Mouse (Mus musculus) limb, embryonic 12.5 days (tissue): ENCODE data around the gene Tecpr1. TPM values are rescaled to one million over a fixed set of nuclear protein-coding genes. Genes with fewer than 3 reads are reported as not detected.

Source experiments
- ATAC-seq: fragments of 200-750 bp; cut with Nextera tagmentation; 2 replicates; pipeline ENCODE4 v1.8.0; 2017; ENCODE audit warnings: low read depth, moderate TSS enrichment; ENCODE audit not compliant: insufficient number of reproducible peaks, insufficient read depth, low FRiP score, low TSS enrichment
- H3K27ac ChIP-seq: fragments of 300-500 bp; sonication (generic); 2 replicates; pipeline ENCODE4 v1.5.1; 2016; ENCODE audit warnings: mild to moderate bottlenecking, moderate library complexity
- H3K27me3 ChIP-seq: fragments of 300-500 bp; sonication (generic); 2 replicates; pipeline ENCODE4 v1.6.1; 2016; ENCODE audit warnings: mild to moderate bottlenecking, moderate library complexity
- H3K36me3 ChIP-seq: fragments of 300-500 bp; sonication (generic); 2 replicates; pipeline ENCODE4 v1.6.1; 2016; ENCODE audit warnings: mild to moderate bottlenecking, moderate library complexity
- H3K4me1 ChIP-seq: fragments of 300-500 bp; sonication (generic); replicated peaks from 2 replicates; pipeline ENCODE4 v1.6.1; 2016
- H3K4me2 ChIP-seq: fragments of 300-500 bp; sonication (generic); 2 replicates; pipeline ENCODE4 v1.6.1; 2016; ENCODE audit warnings: mild to moderate bottlenecking, moderate library complexity
- H3K4me3 ChIP-seq: fragments of 300-500 bp; sonication (generic); replicated peaks from 2 replicates; pipeline ENCODE4 v1.5.1; 2016; ENCODE audit warnings: mild to moderate bottlenecking
- H3K9ac ChIP-seq: fragments of 300-500 bp; sonication (generic); replicated peaks from 2 replicates; pipeline ENCODE4 v1.6.1; 2016; ENCODE audit warnings: mild to moderate bottlenecking, moderate library complexity
- H3K9me3 ChIP-seq: fragments of 300-500 bp; sonication (generic); 2 replicates; pipeline ENCODE4 v1.6.1; 2016; ENCODE audit warnings: mild to moderate bottlenecking, moderate library complexity
- WGBS: fragments of 180-500 bp; shearing (Covaris S2); methylation state at CpG from one replicate; pipeline ENCODE4 v1.1.7; 2016; 5-methylcytosine and 5-hydroxymethylcytosine counted together
- polyA plus RNA-seq: library from polyadenylated mRNA; unstranded; fragments of >200 nt; fragmentation: Nextera tagmentation; extraction: Ambion mirVana; gene quantifications from 2 replicates; pipeline ENCODE4 v1.2.1, GENCODE M21; 2016

Tecpr1 gene
- polyA plus RNA-seq, 1 experiment from 2014 or later: 24.3 TPM

- H3K27ac ChIP-seq: no peak overlapping the region
- 81% methylated on average over 6 of the region's 6 CpGs for WGBS
Observed at GRCm38 (mm10) chr5:144188422-144188821, 35.0 kb downstream of the Tecpr1 start.

GRCm38 (mm10) chr5:144184350-144185045 lies 38.9 kb downstream of the Tecpr1 start:
- H3K4me2 ChIP-seq: no peak overlapping the region

More at GRCm38 (mm10) chr5:144188422-144188821, 35.0 kb downstream of the Tecpr1 start:
- Histone ChIP-seq H3K4me2 (no peak overlapping the region), H3K4me3 (no peak overlapping the region), H3K27me3 (no peaks in the 10 kb centered on the region), H3K36me3 (peaks cover 35% of the 10 kb centered on the region), H3K4me1 (peaks cover 25% of the 10 kb centered on the region), H3K9ac (no peak overlapping the region), H3K9me3 (no peaks in the 10 kb centered on the region)
- no peak for ATAC-seq

GRCm38 (mm10) chr5:144183647-144184335 lies 39.6 kb downstream of the Tecpr1 start:
- peaks cover 57% of the 10 kb centered on the region for H3K36me3 ChIP-seq

More at GRCm38 (mm10) chr5:144184350-144185045, 38.9 kb downstream of the Tecpr1 start:
- H3K4me3 ChIP-seq: no peak overlapping the region
- H3K36me3 ChIP-seq: peaks cover 51% of the 10 kb centered on the region
- no peaks in the 10 kb centered on the region for H3K9me3 ChIP-seq
- no peak overlapping the region for H3K9ac ChIP-seq
- ATAC-seq: no peak; the same call in 1 of the 2 replicates
- peaks cover 9% of the 10 kb centered on the region for H3K4me1 ChIP-seq
- no peak overlapping the region for H3K27ac ChIP-seq
- 91% methylated on average over 21 of the region's 21 CpGs for WGBS
- no peaks in the 10 kb centered on the region for H3K27me3 ChIP-seq

GRCm38 (mm10) chr5:144183248-144183559 lies 40.2 kb downstream of the Tecpr1 start:
- peaks cover 54% of the 10 kb centered on the region for H3K36me3 ChIP-seq
- ATAC-seq: no peak
- H3K4me2 ChIP-seq: no peak overlapping the region
- 51% methylated on average over 8 of the region's 8 CpGs for WGBS
- no peak overlapping the region for H3K9ac ChIP-seq
- H3K27ac ChIP-seq: no peak overlapping the region
- H3K27me3 ChIP-seq: no peaks in the 10 kb centered on the region
- H3K4me3 ChIP-seq: no peak overlapping the region
- no peaks in the 10 kb centered on the region for H3K9me3 ChIP-seq
- H3K4me1 ChIP-seq: peaks cover 8% of the 10 kb centered on the region

More at GRCm38 (mm10) chr5:144183647-144184335, 39.6 kb downstream of the Tecpr1 start:
- Histone ChIP-seq H3K9ac (no peak overlapping the region), H3K9me3 (no peaks in the 10 kb centered on the region), H3K4me3 (no peak overlapping the region), H3K27me3 (no peaks in the 10 kb centered on the region), H3K4me1 (peaks cover 8% of the 10 kb centered on the region), H3K27ac (no peak overlapping the region), H3K4me2 (no peak overlapping the region)
- 77% methylated on average over 7 of the region's 7 CpGs for WGBS
- no peak for ATAC-seq

- H3K4me1 ChIP-seq: peaks cover 8% of the 10 kb centered on the region
- H3K9me3 ChIP-seq: no peaks in the 10 kb centered on the region
- H3K36me3 ChIP-seq: peaks cover 52% of the 10 kb centered on the region
- no peak overlapping the region for H3K4me2 ChIP-seq
- 66% methylated on average over 20 of the region's 20 CpGs for WGBS
- no peak for ATAC-seq
- no peak overlapping the region for H3K9ac ChIP-seq
- H3K27me3 ChIP-seq: no peaks in the 10 kb centered on the region
- no peak overlapping the region for H3K4me3 ChIP-seq
- H3K27ac ChIP-seq: peak overlapping the region; percentile 35; the same call in 1 of the 2 replicates
Observed at GRCm38 (mm10) chr5:144182542-144183247, 40.7 kb downstream of the Tecpr1 start.

GRCm38 (mm10) chr5:144181249-144181648 lies 42.2 kb downstream of the Tecpr1 start:
- Histone ChIP-seq H3K4me3 (no peak overlapping the region), H3K9ac (no peak overlapping the region), H3K36me3 (peaks cover 54% of the 10 kb centered on the region), H3K27ac (no peak overlapping the region), H3K4me2 (no peak overlapping the region), H3K9me3 (no peaks in the 10 kb centered on the region), H3K4me1 (peaks cover 8% of the 10 kb centered on the region), H3K27me3 (no peaks in the 10 kb centered on the region)
- no peak for ATAC-seq
- 94% methylated on average over 7 of the region's 7 CpGs for WGBS

GRCm38 (mm10) chr5:144178216-144178615 lies 45.2 kb downstream of the Tecpr1 start:
- H3K27me3 ChIP-seq: no peaks in the 10 kb centered on the region
- 0 out of 2 replicates have a peak, but pooled peaks cover 3% of the 10 kb centered on the region for H3K4me1 ChIP-seq
- H3K4me3 ChIP-seq: no peak overlapping the region
- H3K9ac ChIP-seq: no peak overlapping the region
- no peaks in the 10 kb centered on the region for H3K9me3 ChIP-seq
- WGBS: 37% methylated on average over 6 of the region's 6 CpGs
- no peak overlapping the region for H3K27ac ChIP-seq
- no peak for ATAC-seq
- H3K36me3 ChIP-seq: peaks cover 62% of the 10 kb centered on the region
- H3K4me2 ChIP-seq: no peak overlapping the region

GRCm38 (mm10) chr5:144173648-144174047 lies 49.8 kb downstream of the Tecpr1 start:
- H3K4me3 ChIP-seq: no peak overlapping the region
- 92% methylated on average over 18 of the region's 18 CpGs for WGBS

GRCm38 (mm10) chr5:144169275-144169975 lies 54.0 kb downstream of the Tecpr1 start:
- Histone ChIP-seq H3K4me3 (no peak overlapping the region), H3K9me3 (no peaks in the 10 kb centered on the region), H3K36me3 (peaks cover 78% of the 10 kb centered on the region), H3K4me2 (no peak overlapping the region), H3K9ac (no peak overlapping the region), H3K27me3 (no peaks in the 10 kb centered on the region), H3K27ac (no peak overlapping the region), H3K4me1 (no peaks in the 10 kb centered on the region)
- no peak for ATAC-seq
- 90% methylated on average over 8 of the region's 8 CpGs for WGBS

More at GRCm38 (mm10) chr5:144173648-144174047, 49.8 kb downstream of the Tecpr1 start:
- H3K9ac ChIP-seq: no peak overlapping the region
- no peak overlapping the region for H3K4me2 ChIP-seq
- H3K27ac ChIP-seq: no peak overlapping the region
- ATAC-seq: no peak
- peaks cover 80% of the 10 kb centered on the region for H3K36me3 ChIP-seq
- no peaks in the 10 kb centered on the region for H3K27me3 ChIP-seq
- no peaks in the 10 kb centered on the region for H3K4me1 ChIP-seq
- no peaks in the 10 kb centered on the region for H3K9me3 ChIP-seq

- Histone ChIP-seq H3K27ac (no peak overlapping the region), H3K4me2 (no peak overlapping the region), H3K36me3 (peaks cover 53% of the 10 kb centered on the region), H3K9ac (no peak overlapping the region), H3K4me1 (no peaks in the 10 kb centered on the region), H3K27me3 (no peaks in the 10 kb centered on the region), H3K4me3 (no peak overlapping the region), H3K9me3 (no peaks in the 10 kb centered on the region)
- WGBS: 85% methylated on average over 3 of the region's 3 CpGs
- no peak for ATAC-seq
Observed at GRCm38 (mm10) chr5:144165756-144166155, 57.7 kb downstream of the Tecpr1 start.
